Mouse (Mus musculus): ENCODE data around the gene Olfr187.
"Not testable (repeated sequence)": the region's sequence is repeated elsewhere in the genome, so short reads cannot be mapped to it uniquely, and the experiment has no call there.

Olfr187 gene

GRCm38 (mm10) chr16:59039710-59040109 lies at the start of gene Olfr187:
Gene Olfr187 (minus strand): TSS chr16:59039767.
- no peak for DNase-seq (ENCODE audit: low read depth)

- DNase-seq (ENCODE audit: low read depth), result not testable (repeated sequence)
These were observed 41.5 kb upstream of the Olfr187 start for GRCm38 (mm10) chr16:59081113-59081512.

- no peak for DNase-seq (ENCODE audit: low read depth)
These were observed 38.3 kb upstream of the Olfr187 start, which contains the start of gene Olfr190 for GRCm38 (mm10) chr16:59077905-59078304. Gene Olfr190 (minus strand): TSS chr16:59078005.

GRCm38 (mm10) chr16:59073520-59073919 lies 34.0 kb upstream of the Olfr187 start:
- no peak for DNase-seq (ENCODE audit: low read depth)

- DNase-seq (ENCODE audit: low read depth), result no peak
These were observed 32.2 kb upstream of the Olfr187 start for GRCm38 (mm10) chr16:59071755-59072154.

GRCm38 (mm10) chr16:59062411-59062810 lies 22.8 kb upstream of the Olfr187 start:
- DNase-seq (ENCODE audit: low read depth), result not testable (repeated sequence)

GRCm38 (mm10) chr16:59049286-59049685 lies 9.7 kb upstream of the Olfr187 start:
- DNase-seq (ENCODE audit: low read depth), result not testable (repeated sequence)

- DNase-seq (ENCODE audit: low read depth), result no peak
These were observed 9.3 kb upstream of the Olfr187 start for GRCm38 (mm10) chr16:59048860-59049259.

- no peak for DNase-seq (ENCODE audit: low read depth)
These were observed 8.0 kb upstream of the Olfr187 start for GRCm38 (mm10) chr16:59047579-59047978.

GRCm38 (mm10) chr16:59045835-59046234 lies 6.3 kb upstream of the Olfr187 start:
- no peak for DNase-seq (ENCODE audit: low read depth)

- DNase-seq (ENCODE audit: low read depth), result no peak
These were observed 9.4 kb downstream of the Olfr187 start, which contains the start of gene Olfr186 for GRCm38 (mm10) chr16:59030191-59030590. Gene Olfr186 (minus strand): TSS chr16:59030291.

- DNase-seq (ENCODE audit: low read depth), result no peak
These were observed 26.1 kb downstream of the Olfr187 start for GRCm38 (mm10) chr16:59013357-59014018.

GRCm38 (mm10) chr16:59007146-59007545 lies 32.4 kb downstream of the Olfr187 start:
- no peak for DNase-seq (ENCODE audit: low read depth)

- DNase-seq (ENCODE audit: low read depth), result no peak
These were observed 44.5 kb downstream of the Olfr187 start, which contains the start of gene Olfr183 for GRCm38 (mm10) chr16:58995057-58995456. Gene Olfr183 (plus strand): TSS chr16:58995357.
